Mouse (Mus musculus) hindbrain, embryonic 13.5 days (tissue): ENCODE measurements around the gene Zfhx2. TPM values are rescaled to one million over a fixed set of nuclear protein-coding genes. Genes with fewer than 3 reads are reported as not detected.

ENCODE experiments used
- ATAC-seq: fragments of 200-750 bp; cut with Nextera tagmentation; 2 replicates; pipeline ENCODE4 v1.8.0; 2017; ENCODE audit warnings: moderate TSS enrichment; ENCODE audit not compliant: low FRiP score
- H3K27ac ChIP-seq: fragments of 300-500 bp; sonication (generic); 2 replicates; pipeline ENCODE4 v1.5.1; 2015; ENCODE audit warnings: inconsistent platforms, mild to moderate bottlenecking, moderate library complexity
- H3K27me3 ChIP-seq: fragments of 300-500 bp; sonication (generic); 2 replicates; pipeline ENCODE4 v1.6.1; 2015; ENCODE audit warnings: mild to moderate bottlenecking, inconsistent platforms
- H3K36me3 ChIP-seq: fragments of 300-500 bp; sonication (generic); 2 replicates; pipeline ENCODE4 v1.6.1; 2015; ENCODE audit warnings: mild to moderate bottlenecking, inconsistent platforms
- H3K4me1 ChIP-seq: fragments of 300-500 bp; sonication (generic); replicated peaks from 2 replicates; pipeline ENCODE4 v1.6.1; 2015; ENCODE audit warnings: inconsistent platforms
- H3K4me2 ChIP-seq: fragments of 300-500 bp; sonication (generic); 2 replicates; pipeline ENCODE4 v1.6.1; 2015; ENCODE audit warnings: inconsistent platforms, mild to moderate bottlenecking, moderate library complexity
- H3K4me3 ChIP-seq: fragments of 300-500 bp; sonication (generic); 2 replicates; pipeline ENCODE4 v1.5.1; 2015; ENCODE audit warnings: mild to moderate bottlenecking, inconsistent platforms
- H3K9ac ChIP-seq: fragments of 300-500 bp; sonication (generic); 2 replicates; pipeline ENCODE4 v1.6.1; 2015; ENCODE audit warnings: mild to moderate bottlenecking, inconsistent platforms
- H3K9me3 ChIP-seq: fragments of 300-500 bp; sonication (generic); 2 replicates; pipeline ENCODE4 v1.6.1; 2016; ENCODE audit warnings: inconsistent platforms
- WGBS: fragments of 180-500 bp; shearing (Covaris S2); methylation state at CpG from one replicate; pipeline ENCODE4 v1.1.7; 2015; 5-methylcytosine and 5-hydroxymethylcytosine counted together
- polyA plus RNA-seq: library from polyadenylated mRNA; unstranded; fragments of >200 nt; fragmentation: Nextera tagmentation; extraction: Ambion mirVana; gene quantifications from 2 replicates; pipeline ENCODE4 v1.2.1, GENCODE M21; 2015

Gene Zfhx2
- polyA plus RNA-seq, 1 experiment from 2014 or later: 29.4 TPM

DNA sequence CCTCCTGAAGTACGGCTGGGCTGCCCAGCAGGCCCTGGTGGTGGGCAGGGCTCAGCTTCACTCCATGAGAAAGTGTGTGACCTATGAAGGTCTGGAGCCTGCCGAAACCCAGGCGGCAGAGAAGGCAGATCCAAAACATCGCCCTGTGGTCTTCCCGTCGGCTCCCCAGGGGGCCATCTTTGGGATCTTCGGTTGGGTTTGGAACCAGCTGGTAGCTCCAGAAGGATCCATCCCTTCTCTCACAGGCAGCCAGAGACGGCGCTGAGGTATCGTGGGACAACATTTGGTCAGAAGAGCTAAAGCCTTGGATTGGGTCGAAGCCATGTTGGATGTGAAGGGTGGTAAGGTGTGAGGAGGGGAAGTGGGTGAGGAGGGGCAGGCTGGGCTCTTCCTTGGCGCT lies 17.7 kb downstream of the Zfhx2 start:
- Histone ChIP-seq H3K9me3 (no peaks in the 10 kb centered on the region), H3K27me3 (0 out of 2 replicates have a peak, but pooled peaks cover 2% of the 10 kb centered on the region), H3K4me3 (no peak overlapping the region), H3K9ac (no peak overlapping the region), H3K36me3 (peaks cover 57% of the 10 kb centered on the region), H3K27ac (no peak overlapping the region), H3K4me1 (peaks cover 59% of the 10 kb centered on the region), H3K4me2 (no peak overlapping the region)
- 94% methylated on average over 12 of the region's 12 CpGs for WGBS
- no peak for ATAC-seq

- H3K27me3 ChIP-seq: no peaks in the 10 kb centered on the region
- H3K27ac ChIP-seq: peak overlapping the region; percentile 60
- H3K4me1 ChIP-seq: peaks cover 33% of the 10 kb centered on the region
- peak overlapping the region; percentile 43; the same call in 1 of the 2 replicates for H3K9ac ChIP-seq
- no peak overlapping the region for H3K4me3 ChIP-seq
- H3K4me2 ChIP-seq: no peak overlapping the region
- peaks cover 84% of the 10 kb centered on the region for H3K36me3 ChIP-seq
- no peaks in the 10 kb centered on the region for H3K9me3 ChIP-seq
- 33% methylated on average over 19 of the region's 19 CpGs for WGBS
- no peak for ATAC-seq
Measured at GRCm38 (mm10) chr14:55071756-55072155, 20.4 kb downstream of the Zfhx2 start.

DNA sequence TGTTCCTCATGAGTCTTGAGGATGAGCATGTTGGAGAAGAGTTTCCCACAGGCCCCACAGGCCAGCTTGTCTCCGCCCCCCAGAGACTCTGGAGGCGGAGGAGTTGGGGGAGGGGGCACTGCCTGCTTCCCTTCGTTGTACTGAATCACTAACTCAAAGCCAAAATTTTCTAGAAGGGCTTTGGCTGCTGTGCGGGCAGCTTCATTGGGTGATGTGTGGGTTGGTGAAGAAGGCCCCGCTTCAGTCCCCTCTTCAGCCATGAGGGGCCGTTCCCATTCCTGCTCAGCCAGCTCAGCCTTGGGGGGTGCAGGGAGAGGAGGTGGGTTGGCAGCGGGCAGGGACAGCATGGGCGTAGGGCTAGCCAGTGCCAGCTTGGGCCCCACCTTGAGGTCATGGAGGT lies 26.1 kb downstream of the Zfhx2 start:
- 91% methylated on average over 8 of the region's 8 CpGs for WGBS

GRCm38 (mm10) chr14:55065391-55065790 lies 26.7 kb downstream of the Zfhx2 start:
- Histone ChIP-seq H3K4me3 (no peak overlapping the region), H3K9me3 (no peaks in the 10 kb centered on the region), H3K4me2 (no peak overlapping the region), H3K36me3 (peaks cover 85% of the 10 kb centered on the region), H3K27me3 (no peaks in the 10 kb centered on the region), H3K9ac (no peak overlapping the region), H3K4me1 (peaks cover 43% of the 10 kb centered on the region), H3K27ac (no peak overlapping the region)
- 90% methylated on average over 13 of the region's 13 CpGs for WGBS
- no peak for ATAC-seq

More for the DNA sequence above, 26.1 kb downstream of the Zfhx2 start:
- peaks cover 89% of the 10 kb centered on the region for H3K36me3 ChIP-seq
- H3K4me1 ChIP-seq: peaks cover 36% of the 10 kb centered on the region
- no peak overlapping the region for H3K4me3 ChIP-seq
- no peak overlapping the region for H3K9ac ChIP-seq
- no peaks in the 10 kb centered on the region for H3K9me3 ChIP-seq
- no peak overlapping the region for H3K27ac ChIP-seq
- no peak overlapping the region for H3K4me2 ChIP-seq
- ATAC-seq: no peak
- no peaks in the 10 kb centered on the region for H3K27me3 ChIP-seq

DNA sequence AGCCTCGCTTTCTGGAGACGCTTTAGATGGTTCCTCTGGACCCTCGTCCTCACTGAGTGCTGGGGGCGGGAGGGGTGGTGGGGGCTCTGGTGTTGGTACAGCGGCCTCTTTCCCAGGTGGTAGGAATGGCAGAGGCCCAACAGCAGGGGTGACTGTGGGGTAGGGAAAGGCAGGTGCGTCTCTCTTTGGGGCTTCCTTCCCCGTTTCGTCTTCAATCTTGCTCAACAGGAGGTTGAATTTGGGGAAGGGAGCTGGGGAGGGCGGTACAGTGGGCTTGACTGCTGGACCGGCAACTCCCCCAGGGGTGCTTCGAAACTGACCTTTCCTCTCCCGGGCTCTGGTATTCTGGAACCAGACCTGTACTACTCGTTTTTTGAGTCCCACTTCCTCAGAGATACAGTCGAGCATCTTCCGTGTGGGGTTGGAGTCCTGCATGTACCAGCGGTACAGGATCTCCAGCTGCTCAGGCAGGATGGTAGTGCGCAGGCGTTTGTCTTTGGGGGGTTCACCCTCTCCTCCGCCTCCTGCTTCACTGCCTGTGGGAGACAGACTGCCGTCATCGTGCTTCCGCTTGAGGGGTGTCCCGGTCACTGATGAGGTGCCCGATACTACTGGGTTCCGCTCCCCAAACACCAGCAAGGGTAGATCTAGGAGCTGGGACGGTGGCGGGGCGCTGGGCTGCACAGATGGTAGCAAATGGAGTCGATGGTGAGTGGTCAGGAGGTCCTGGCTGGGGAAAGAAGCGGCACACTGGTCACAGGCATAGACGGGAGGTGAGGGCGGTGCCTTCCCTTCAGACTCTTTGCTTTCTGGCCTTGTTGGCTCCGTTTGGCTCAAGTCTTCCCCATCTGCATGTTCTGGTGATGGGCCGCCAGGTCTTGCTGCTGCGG lies 27.4 kb downstream of the Zfhx2 start:
- ATAC-seq: no peak
- Histone ChIP-seq H3K27ac (no peak overlapping the region), H3K4me3 (no peak overlapping the region), H3K27me3 (no peaks in the 10 kb centered on the region), H3K4me2 (no peak overlapping the region), H3K9me3 (no peaks in the 10 kb centered on the region), H3K9ac (no peak overlapping the region), H3K4me1 (peaks cover 47% of the 10 kb centered on the region), H3K36me3 (peaks cover 78% of the 10 kb centered on the region)
- 76% methylated on average over 35 of the region's 35 CpGs for WGBS

DNA sequence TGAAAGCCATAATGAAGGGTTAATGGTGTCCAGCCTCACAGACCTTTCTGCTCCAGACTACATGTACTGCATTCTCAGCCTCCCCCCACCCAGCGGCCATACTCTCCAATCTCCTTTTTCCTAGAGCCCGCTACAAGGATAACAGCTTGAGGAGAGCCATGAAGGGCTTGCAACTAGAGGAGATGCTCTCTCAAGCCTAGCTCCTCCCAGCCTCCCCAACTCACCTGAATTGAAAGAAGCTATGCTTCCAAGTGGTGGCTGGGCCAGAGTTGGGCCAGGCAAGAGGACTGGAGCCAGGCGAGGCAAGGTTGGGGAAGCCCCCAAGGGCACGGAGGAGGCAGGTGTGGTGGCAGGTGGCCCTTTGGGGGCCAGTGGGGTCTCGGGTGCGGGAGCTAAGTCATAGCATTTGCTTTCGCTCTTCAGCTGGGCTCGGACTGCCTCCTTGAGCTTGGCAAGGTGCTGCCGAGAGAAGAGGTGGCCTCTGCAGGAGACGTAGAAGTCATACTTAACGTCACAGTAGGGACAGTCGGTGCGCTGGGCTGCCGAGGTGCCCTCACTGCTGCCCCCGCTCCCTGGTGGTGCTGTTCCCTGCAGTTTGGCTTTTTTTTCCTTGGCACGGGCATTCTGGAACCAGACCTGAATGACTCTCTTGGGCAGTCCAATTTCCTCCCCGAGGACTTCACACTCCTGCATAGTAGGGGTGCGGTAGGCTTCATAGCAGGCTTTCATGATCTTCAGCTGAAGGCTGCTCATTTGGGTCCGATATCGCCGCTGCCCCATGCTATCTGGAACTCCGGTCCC lies 28.3 kb downstream of the Zfhx2 start:
- peaks cover 53% of the 10 kb centered on the region for H3K4me1 ChIP-seq
- H3K27me3 ChIP-seq: no peaks in the 10 kb centered on the region
- H3K36me3 ChIP-seq: peaks cover 69% of the 10 kb centered on the region
- H3K9me3 ChIP-seq: no peaks in the 10 kb centered on the region
- no peak for ATAC-seq
- 0 out of 2 replicates have a peak overlapping the region, but pooled peaks have one; percentile 60 for H3K9ac ChIP-seq
- H3K4me2 ChIP-seq: no peak overlapping the region
- H3K27ac ChIP-seq: peak overlapping the region; percentile 3; the same call in 1 of the 2 replicates
- no peak overlapping the region for H3K4me3 ChIP-seq
- 85% methylated on average over 22 of the region's 22 CpGs for WGBS

DNA sequence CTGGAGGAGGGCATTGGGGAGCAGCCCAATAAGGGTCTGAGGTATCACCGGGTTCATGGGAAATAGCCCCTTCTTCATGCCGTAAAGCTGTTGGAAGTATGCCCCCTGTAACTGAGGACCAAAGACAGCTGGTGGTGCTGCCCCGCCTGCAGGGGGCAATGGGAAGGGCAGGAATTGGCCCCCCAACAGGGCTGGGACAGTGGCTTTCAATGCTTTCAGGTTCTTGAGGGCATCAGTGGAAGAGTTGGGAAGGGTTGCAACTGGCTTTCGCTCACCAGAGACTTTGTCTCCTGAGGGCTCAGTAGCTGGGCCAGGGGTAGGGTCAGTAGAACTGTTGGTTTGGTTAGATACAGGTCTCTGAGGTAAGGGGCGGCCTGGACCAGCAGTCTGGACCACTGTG lies 29.0 kb downstream of the Zfhx2 start:
- 91% methylated on average over 5 of the region's 5 CpGs for WGBS
- Histone ChIP-seq H3K9ac (peak overlapping the region; percentile 60), H3K4me1 (peaks cover 59% of the 10 kb centered on the region), H3K4me2 (peak overlapping the region; percentile 29), H3K4me3 (no peak overlapping the region), H3K27ac (peak overlapping the region; percentile 64), H3K9me3 (no peaks in the 10 kb centered on the region), H3K27me3 (no peaks in the 10 kb centered on the region), H3K36me3 (peaks cover 62% of the 10 kb centered on the region)
- 0 out of 2 replicates have a peak, but pooled peaks have one; percentile 1 for ATAC-seq

- peaks cover 57% of the 10 kb centered on the region for H3K36me3 ChIP-seq
- peak overlapping the region; percentile 64 for H3K27ac ChIP-seq
- ATAC-seq: peak; percentile 33
- peaks cover 64% of the 10 kb centered on the region for H3K4me1 ChIP-seq
- no peaks in the 10 kb centered on the region for H3K27me3 ChIP-seq
- H3K4me3 ChIP-seq: no peak overlapping the region
- WGBS: 23% methylated on average over 17 of the region's 17 CpGs
- peak overlapping the region; percentile 60 for H3K9ac ChIP-seq
- no peaks in the 10 kb centered on the region for H3K9me3 ChIP-seq
- peak overlapping the region; percentile 29 for H3K4me2 ChIP-seq
Measured at GRCm38 (mm10) chr14:55062626-55063025, 29.5 kb downstream of the Zfhx2 start.

GRCm38 (mm10) chr14:55061845-55062244 lies 30.3 kb downstream of the Zfhx2 start:
- peaks cover 71% of the 10 kb centered on the region for H3K4me1 ChIP-seq
- H3K9ac ChIP-seq: no peak overlapping the region
- H3K9me3 ChIP-seq: no peaks in the 10 kb centered on the region
- no peak for ATAC-seq
- H3K36me3 ChIP-seq: peaks cover 49% of the 10 kb centered on the region
- H3K4me3 ChIP-seq: no peak overlapping the region
- 53% methylated on average over 7 of the region's 7 CpGs for WGBS
- H3K4me2 ChIP-seq: peak overlapping the region; percentile 29; the same call in 1 of the 2 replicates
- no peak overlapping the region; the same call in 1 of the 2 replicates for H3K27ac ChIP-seq
- no peaks in the 10 kb centered on the region for H3K27me3 ChIP-seq

- ATAC-seq: no peak
- Histone ChIP-seq H3K27ac (no peak overlapping the region), H3K4me1 (peaks cover 87% of the 10 kb centered on the region), H3K36me3 (peaks cover 30% of the 10 kb centered on the region), H3K4me2 (no peak overlapping the region), H3K4me3 (no peak overlapping the region), H3K9ac (no peak overlapping the region), H3K27me3 (no peaks in the 10 kb centered on the region), H3K9me3 (no peaks in the 10 kb centered on the region)
- 63% methylated on average over 5 of the region's 5 CpGs for WGBS
Measured at GRCm38 (mm10) chr14:55059931-55060330, 32.2 kb downstream of the Zfhx2 start.

- peaks cover 91% of the 10 kb centered on the region for H3K4me1 ChIP-seq
- ATAC-seq: no peak
- H3K4me2 ChIP-seq: peak overlapping the region; percentile 51; the same call in 1 of the 2 replicates
- H3K27me3 ChIP-seq: no peaks in the 10 kb centered on the region
- H3K9me3 ChIP-seq: no peaks in the 10 kb centered on the region
- H3K36me3 ChIP-seq: peaks cover 21% of the 10 kb centered on the region
- no peak overlapping the region for H3K4me3 ChIP-seq
- 95% methylated on average over 1 of the region's 1 CpGs for WGBS
- H3K27ac ChIP-seq: no peak overlapping the region
- no peak overlapping the region for H3K9ac ChIP-seq
Measured at GRCm38 (mm10) chr14:55059009-55059408, 33.1 kb downstream of the Zfhx2 start.

- Histone ChIP-seq H3K27me3 (no peaks in the 10 kb centered on the region), H3K9me3 (no peaks in the 10 kb centered on the region), H3K4me2 (peak overlapping the region; percentile 51), H3K4me1 (peaks cover 71% of the 10 kb centered on the region), H3K9ac (peak overlapping the region; percentile 63; the same call in 1 of the 2 replicates), H3K36me3 (no peaks in the 10 kb centered on the region), H3K27ac (peak overlapping the region; percentile 95), H3K4me3 (peak overlapping the region; percentile 35)
- ATAC-seq: peak; percentile 41
- 58% methylated on average over 11 of the region's 11 CpGs for WGBS
Measured at GRCm38 (mm10) chr14:55055167-55055834, 36.8 kb downstream of the Zfhx2 start.
